Mouse (Mus musculus) ES-E14 (cell line): ENCODE data around the gene Def8. TPM values are rescaled to one million over a fixed set of nuclear protein-coding genes. Genes with fewer than 3 reads are reported as not detected.
"Not testable (repeated sequence)": the region's sequence is repeated elsewhere in the genome, so short reads cannot be mapped to it uniquely, and the experiment has no call there.

Experiments
- DNase-seq: peaks from one replicate; pipeline ENCODE4 v3.0.0-alpha.2; 2013; ENCODE audit warnings: low read depth, low spot score
- H3K27ac ChIP-seq: 2 replicates; pipeline ENCODE4 v1.5.1; 2012; ENCODE audit warnings: low read depth, mild to moderate bottlenecking, low read length, moderate library complexity, mixed read lengths; ENCODE audit not compliant: poor library complexity, insufficient read depth, severe bottlenecking
- H3K36me3 ChIP-seq: 2 replicates; pipeline ENCODE4 v1.6.1; 2012; ENCODE audit warnings: mild to moderate bottlenecking, low read length, moderate library complexity, mixed read lengths; ENCODE audit not compliant: control insufficient read depth, poor library complexity, insufficient read depth, severe bottlenecking
- H3K4me1 ChIP-seq, 2 experiments: fragments of 150-350 bp in 1 of 2; sonication (generic) in 1 of 2; 2 replicates each; pipeline ENCODE4 v1.6.1; 2012; ENCODE audit warnings: low read length in 2 of 2, mild to moderate bottlenecking in 1 of 2, mixed read lengths in 1 of 2; ENCODE audit not compliant: control insufficient read depth in 2 of 2, insufficient read depth in 2 of 2, poor library complexity in 1 of 2
- H3K4me3 ChIP-seq, 2 experiments: fragments of 150-350 bp in 1 of 2; sonication (generic) in 1 of 2; 2 replicates each; pipeline ENCODE4 v1.5.1; 2012; ENCODE audit warnings: low read length in 2 of 2, low read depth in 1 of 2, mild to moderate bottlenecking in 1 of 2, mixed read lengths in 1 of 2; ENCODE audit not compliant: insufficient read depth in 1 of 2, poor library complexity in 1 of 2, severe bottlenecking in 1 of 2
- H3K9ac ChIP-seq: 2 replicates; pipeline ENCODE4 v1.6.1; 2012; ENCODE audit warnings: low read depth, mild to moderate bottlenecking, low read length, mixed read lengths; ENCODE audit not compliant: poor library complexity, insufficient read depth, severe bottlenecking
- H3K9me3 ChIP-seq: fragments of 150-350 bp; sonication (generic); 2 replicates; pipeline ENCODE4 v1.6.1; 2012; ENCODE audit warnings: low read depth, mild to moderate bottlenecking, low read length; ENCODE audit not compliant: control insufficient read depth, insufficient read depth
- CHD2 ChIP-seq: IDR thresholded peaks from 2 replicates; pipeline ENCODE4 v1.6.1; 2014; ENCODE audit warnings: mild to moderate bottlenecking, low read depth, low read length, inconsistent platforms
- HCFC1 ChIP-seq: IDR thresholded peaks from 2 replicates; pipeline ENCODE4 v1.6.1; 2012; ENCODE audit warnings: low read length, inconsistent platforms, borderline replicate concordance; ENCODE audit not compliant: insufficient read depth
- MAFK ChIP-seq: IDR thresholded peaks from 2 replicates; pipeline ENCODE4 v1.6.1; 2014; ENCODE audit warnings: mild to moderate bottlenecking, low read depth, low read length, inconsistent platforms; ENCODE audit not compliant: insufficient read depth
- ZC3H11A ChIP-seq: IDR thresholded peaks from 2 replicates; pipeline ENCODE4 v1.6.1; 2012; ENCODE audit warnings: low read depth, mild to moderate bottlenecking, inconsistent platforms, low read length, borderline replicate concordance
- ZNF384 ChIP-seq: IDR thresholded peaks from 2 replicates; pipeline ENCODE4 v1.6.1; 2012; ENCODE audit warnings: low read depth, low read length, inconsistent platforms
- in situ Hi-C, 2 experiments: fragments of 600-800 bp; cut with MboI; formaldehyde crosslinking; loops; one replicate each; pipeline ENCODE4 v1.15.1; 2025; ENCODE audit warnings: low sequenced_read_pairs in 2 of 2, inconsistent platforms in 1 of 2; ENCODE audit not compliant: unreplicated experiment in 2 of 2
- total RNA-seq: library from RNA; depleted of rRNA; stranded (reverse); fragments of 300-350 nt; gene quantifications from 2 replicates; pipeline ENCODE4 v1.2.3, GENCODE M21; 2012

The Def8 gene
- total RNA-seq, 1 experiment = 42.5 TPM

DNA sequence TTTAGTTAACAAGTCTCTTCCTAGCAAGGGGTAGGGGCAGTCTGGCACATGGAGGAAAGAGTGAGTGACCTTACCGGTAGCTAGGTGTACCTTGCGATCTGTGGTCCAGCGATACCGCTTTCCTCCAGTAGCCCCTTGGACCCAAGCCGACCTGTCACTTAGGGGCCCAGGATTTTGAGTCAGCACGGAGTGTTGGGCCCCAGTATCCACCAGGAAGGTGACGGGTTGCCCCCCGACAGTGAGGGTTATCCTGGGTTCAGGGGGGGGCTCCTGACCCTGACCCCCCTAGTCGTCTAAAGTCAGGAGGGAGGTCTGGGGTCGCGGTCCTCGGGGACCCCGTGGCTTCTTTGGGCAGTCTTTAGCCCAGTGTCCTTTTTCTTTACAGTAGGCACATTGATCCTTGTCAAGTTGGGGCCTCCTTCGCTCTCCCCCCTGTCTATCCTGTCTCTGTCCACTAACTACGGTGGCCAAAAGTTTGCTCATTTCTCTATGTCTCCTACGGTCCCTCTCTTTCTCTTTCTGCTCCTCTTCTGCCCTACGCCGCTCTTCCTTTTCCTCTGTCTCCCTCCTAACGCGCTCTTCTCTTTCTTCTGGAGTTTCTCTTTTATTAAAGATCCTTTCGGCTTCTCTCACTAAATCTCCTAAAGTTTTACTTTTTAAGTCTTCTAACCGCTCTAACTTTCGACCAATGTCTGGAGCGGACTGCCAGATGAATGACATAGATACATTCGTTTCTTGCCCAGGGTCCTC, 8.5 kb downstream of the Def8 start:
- no peak for TF ChIP-seq HCFC1
- TF ChIP-seq MAFK = no peak
- TF ChIP-seq ZC3H11A = no peak
- no peak for TF ChIP-seq CHD2
- no peak for TF ChIP-seq ZNF384
- Histone ChIP-seq H3K4me3 (no peak overlapping the region), H3K27ac (no peak overlapping the region), H3K36me3 (peaks cover 18% of the 10 kb centered on the region; the same call in 1 of the 2 replicates), H3K9me3 (no peaks in the 10 kb centered on the region), H3K9ac (no peak overlapping the region), H3K4me1 (no peaks in the 10 kb centered on the region)
- no peak for DNase-seq
- in situ Hi-C loops = no loop called here

DNA sequence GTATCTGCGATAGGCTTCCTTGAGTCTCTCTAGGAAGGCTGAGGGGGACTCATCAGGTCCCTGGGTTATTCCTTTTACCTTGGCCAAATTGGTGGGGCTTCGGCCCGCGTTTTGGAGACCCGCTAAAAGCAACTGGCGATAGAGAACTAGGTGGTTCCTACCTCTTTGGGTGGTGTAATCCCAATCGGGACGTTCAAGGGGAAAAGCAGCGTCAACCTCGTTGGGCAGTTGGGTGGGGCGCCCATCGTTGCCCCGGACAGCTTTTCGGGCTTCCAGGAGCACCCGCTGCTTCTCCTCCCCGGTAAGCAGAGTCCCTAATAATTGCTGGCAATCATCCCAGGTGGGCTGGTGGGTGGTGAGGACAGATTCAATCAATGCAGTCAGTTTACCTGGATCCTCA, 9.1 kb downstream of the Def8 start:
- DNase-seq = no peak
- H3K4me3 ChIP-seq = no peak overlapping the region
- in situ Hi-C loops = no loop called here
- no peak for TF ChIP-seq CHD2
- no peak for TF ChIP-seq ZC3H11A
- TF ChIP-seq MAFK = no peak
- TF ChIP-seq ZNF384 = no peak
- no peak for TF ChIP-seq HCFC1
- H3K9ac ChIP-seq = no peak overlapping the region
- H3K4me1 ChIP-seq = no peaks in the 10 kb centered on the region
- no peak overlapping the region for H3K27ac ChIP-seq
- no peaks in the 10 kb centered on the region for H3K9me3 ChIP-seq
- peaks cover 16% of the 10 kb centered on the region; the same call in 1 of the 2 replicates for H3K36me3 ChIP-seq

GRCm38 (mm10) chr8:123433241-123433974, 10.1 kb downstream of the Def8 start:
- H3K9ac ChIP-seq, H3K4me1 ChIP-seq, H3K4me3 ChIP-seq, DNase-seq, in situ Hi-C loops, H3K27ac ChIP-seq, H3K9me3 ChIP-seq: not testable (repeated sequence)
- peaks cover 14% of the 10 kb centered on the region; the same call in 1 of the 2 replicates for H3K36me3 ChIP-seq

DNA sequence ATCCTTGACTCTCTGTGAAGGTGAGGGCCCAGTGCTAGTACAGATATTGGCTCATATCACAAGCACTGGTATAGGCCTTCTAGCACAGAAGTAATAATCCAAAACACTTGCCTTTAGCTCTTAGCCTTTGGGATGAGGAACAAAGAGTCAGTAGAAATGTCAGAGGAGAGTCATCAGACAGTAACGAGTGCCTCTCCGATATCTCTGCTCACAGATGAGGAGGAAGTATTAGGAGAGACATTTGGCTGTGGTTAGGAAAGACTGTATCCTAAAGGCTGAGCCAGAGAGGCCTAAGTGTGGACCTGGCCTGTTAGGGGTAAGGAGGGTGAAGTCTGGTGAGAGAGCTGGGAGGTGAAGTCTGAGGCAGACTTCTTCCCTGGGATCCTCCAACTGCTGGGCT, 18.5 kb downstream of the Def8 start:
- H3K4me3 ChIP-seq = no peak overlapping the region

More for the DNA sequence above, 18.5 kb downstream of the Def8 start:
- in situ Hi-C loops = no loop called here
- no peaks in the 10 kb centered on the region for H3K36me3 ChIP-seq
- no peaks in the 10 kb centered on the region for H3K9me3 ChIP-seq
- peaks cover 3 to 20% of the 10 kb centered on the region in 2 experiments; a peak in 3 of 4 replicates for H3K4me1 ChIP-seq
- H3K9ac ChIP-seq = no peak overlapping the region
- TF ChIP-seq ZNF384 (no peak), HCFC1 (no peak), CHD2 (no peak), MAFK (no peak), ZC3H11A (no peak)
- no peak for DNase-seq
- no peak overlapping the region for H3K27ac ChIP-seq
